Mouse (Mus musculus) spleen, adult 18-20 months (tissue): ENCODE measurements around the gene Gm2035.
"Not testable (repeated sequence)": the region's sequence is repeated elsewhere in the genome, so short reads cannot be mapped to it uniquely, and the experiment has no call there.

Source experiments
- DNase-seq, 2 experiments: peaks; one replicate each; pipeline ENCODE4 v3.0.0; 2022; ENCODE audit warnings: mixed read lengths in 2 of 2

The Gm2035 gene

DNA sequence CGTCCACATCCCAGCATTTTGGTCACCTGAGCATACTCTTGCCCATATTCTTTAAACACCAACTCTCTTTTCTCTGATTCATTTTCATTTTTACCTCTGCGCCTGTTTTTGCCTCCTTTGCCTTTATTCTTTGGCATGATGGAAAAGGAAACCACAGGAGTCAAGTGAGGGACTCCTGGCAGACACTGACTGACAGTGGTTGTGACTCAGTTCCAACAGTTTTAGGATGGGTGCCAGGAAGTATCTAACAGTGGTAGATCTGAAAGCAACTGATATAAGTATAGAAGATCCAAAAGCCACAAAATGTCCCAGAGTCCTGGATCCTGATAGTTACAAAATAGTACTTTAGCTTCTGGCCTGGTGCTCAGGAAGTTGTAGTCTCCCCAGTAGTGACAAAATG, at the start of gene Gm2035:
Gene Gm2035, minus strand, starts transcription at position 137 of the 400 bp plus-strand sequence.
- not testable (repeated sequence) for DNase-seq

DNA sequence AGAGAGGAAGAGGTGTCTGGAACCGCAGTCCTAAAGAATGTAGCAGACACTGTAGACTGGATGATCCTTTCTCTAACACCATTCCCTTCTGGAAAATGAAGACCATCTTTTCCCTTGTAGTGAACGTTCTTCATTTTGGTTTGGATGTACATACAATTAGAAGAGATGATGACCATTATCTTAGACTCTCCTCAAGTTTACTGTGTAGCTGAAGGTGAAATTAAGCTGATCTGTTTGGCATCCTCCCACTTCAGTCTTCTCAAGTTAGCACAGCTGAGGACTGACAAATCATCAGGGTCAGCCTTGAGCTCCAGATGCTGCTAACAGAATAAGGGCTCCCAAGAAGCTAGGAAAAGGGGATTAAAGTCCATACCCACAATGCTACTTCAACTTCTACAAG, 34.1 kb upstream of the Gm2035 start, which contains the start of gene Gm2042:
Gene Gm2042, plus strand, starts transcription at position 301 of the 400 bp plus-strand sequence.
- not testable (repeated sequence) for DNase-seq

DNA sequence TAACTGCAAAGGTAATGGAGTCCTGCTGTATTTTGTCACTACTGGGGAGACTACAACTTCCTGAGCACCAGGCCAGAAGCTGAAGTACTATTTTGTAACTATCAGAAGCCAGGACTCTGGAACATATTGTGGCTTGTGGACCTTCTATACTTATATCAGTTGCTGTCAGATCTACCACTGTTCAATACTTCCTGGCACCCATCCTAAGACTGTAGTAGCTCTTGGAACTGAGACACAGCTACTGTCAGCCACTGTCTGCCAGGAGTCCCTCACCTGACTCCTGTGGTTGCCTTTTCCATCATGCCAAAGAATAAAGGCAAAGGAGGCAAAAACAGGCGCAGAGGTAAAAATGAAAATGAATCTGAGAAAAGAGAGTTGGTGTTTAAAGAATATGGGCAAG, 24.6 kb downstream of the Gm2035 start, which contains the start of gene Gm2022:
Gene Gm2022, plus strand, starts transcription at position 301 of the 400 bp plus-strand sequence.
- DNase-seq, result not testable (repeated sequence)

DNA sequence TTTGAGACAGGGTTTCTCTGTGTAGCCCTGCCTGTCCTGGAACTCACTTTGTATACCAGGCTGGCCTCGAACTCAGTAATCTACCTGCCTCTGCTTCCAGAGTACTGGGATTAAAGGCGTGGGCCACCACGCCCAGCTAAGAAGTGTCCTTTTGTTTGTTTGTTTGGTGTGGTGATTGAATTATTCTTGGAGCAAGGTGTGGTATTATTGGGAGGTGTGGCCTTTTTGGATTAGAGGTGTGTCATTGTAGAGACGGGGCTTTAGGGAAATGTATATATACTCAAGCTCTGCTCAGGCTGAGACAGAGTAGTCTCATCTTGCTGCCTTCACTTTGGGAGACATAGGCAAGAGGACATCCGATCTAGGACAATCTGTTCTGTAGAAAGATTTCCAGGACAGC, 45.9 kb downstream of the Gm2035 start, which contains the start of gene Gm2016:
Gene Gm2016, plus strand, starts transcription at position 301 of the 400 bp plus-strand sequence.
- DNase-seq, result not testable (repeated sequence)
